Mouse (Mus musculus): ENCODE measurements around the gene Rab6b. TPM values are rescaled to one million over a fixed set of nuclear protein-coding genes. Genes with fewer than 3 reads are reported as not detected.

Rab6b gene
- 14.2 and 17.6 TPM in 2 replicates for polyA plus RNA-seq (2012; rRNA removed)

DNA sequence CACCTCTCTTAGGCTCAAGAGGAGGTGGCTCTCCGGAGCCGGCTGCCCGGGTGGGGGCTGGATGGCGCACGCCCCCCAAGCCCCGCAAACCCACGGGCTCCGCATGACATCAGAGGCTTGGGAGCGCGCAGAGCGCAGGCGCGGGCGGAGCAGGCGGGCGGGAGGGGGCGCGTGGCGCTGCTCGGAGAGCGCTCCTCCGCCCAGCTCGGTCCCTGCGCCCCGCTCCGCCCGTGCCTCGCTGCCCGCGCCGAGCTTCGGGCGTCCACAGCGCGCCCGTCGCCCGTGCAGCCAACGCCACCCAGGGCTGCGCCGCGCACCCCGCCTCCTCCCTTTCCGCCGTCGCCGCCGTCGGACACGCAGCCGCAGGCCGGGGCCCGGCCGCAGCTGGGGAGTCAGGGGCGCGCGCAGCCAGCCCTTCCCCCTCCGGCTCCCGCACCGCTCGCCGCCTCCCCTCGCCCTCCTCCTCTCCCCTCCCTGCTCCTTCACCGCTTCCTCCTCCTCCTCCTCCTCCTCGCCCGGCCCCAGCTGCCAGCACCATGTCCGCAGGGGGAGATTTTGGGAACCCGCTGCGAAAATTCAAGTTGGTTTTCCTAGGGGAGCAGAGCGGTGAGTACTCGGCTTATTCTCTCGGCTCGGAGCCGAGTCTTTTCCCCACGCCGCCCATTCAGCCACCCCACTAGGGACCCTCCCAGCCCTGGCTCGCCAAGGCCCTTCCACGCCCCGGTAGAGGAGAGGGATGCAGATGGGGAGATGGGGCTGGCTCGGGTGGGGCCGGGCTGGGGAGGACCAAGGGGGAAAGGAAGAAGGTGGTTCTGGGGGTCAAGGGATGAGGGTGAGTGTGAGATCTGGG is at the start of gene Rab6b:
Gene Rab6b, plus strand, starts transcription at position 167 of the 850 bp plus-strand sequence.

DNA sequence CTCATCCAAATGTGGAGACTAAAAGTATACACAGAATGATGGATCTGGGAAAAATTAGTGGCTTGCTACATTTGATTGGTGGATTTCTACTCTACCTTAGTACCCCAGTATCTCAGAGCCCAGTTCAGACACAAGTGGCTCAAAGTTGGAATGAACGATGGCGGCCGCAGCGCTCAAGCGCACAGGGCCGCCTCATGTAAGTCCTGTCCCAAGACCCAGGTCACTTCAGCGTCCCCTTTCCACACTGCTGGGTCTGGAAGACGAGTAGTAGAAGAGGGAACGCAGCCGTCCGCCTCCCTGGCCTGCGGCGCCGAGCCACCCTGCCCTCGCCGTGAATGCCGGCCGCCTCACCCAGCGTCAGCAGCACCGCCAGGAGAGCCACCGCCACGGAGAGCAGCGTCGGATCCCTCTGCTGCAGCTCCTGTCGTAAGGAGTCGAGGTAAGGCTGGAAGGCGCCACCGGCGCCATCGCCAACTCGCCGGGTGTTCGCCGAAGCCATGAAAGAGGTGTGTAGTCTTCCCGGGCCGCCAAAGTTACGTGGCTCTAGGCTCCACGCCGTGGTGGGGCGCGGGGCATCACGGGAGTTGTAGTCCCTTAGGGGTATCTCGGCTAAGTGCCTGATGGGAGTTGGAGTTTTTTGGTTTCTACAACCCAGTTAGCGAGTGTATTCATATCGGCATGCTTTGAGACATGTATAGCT is 90.1 kb downstream of the Rab6b start, which contains the start of gene Srprb:
Gene Srprb, minus strand, starts transcription at position 577 of the 700 bp plus-strand sequence.

GRCm38 (mm10) chr9:103230151-103230951 is 118.8 kb downstream of the Rab6b start, which contains the start of the genes Gm20425 and Trf:
Gene Gm20425, minus strand, starts transcription at chr9:103230307.
Gene Trf, minus strand, starts transcription at chr9:103230444.

Other genes starting within 250 kb of the Rab6b start
- gene Slco2a1, start 123.1 kb upstream of the Rab6b start, polyA plus RNA-seq (2012; rRNA removed), result 68.3 and 69.6 TPM in 2 replicates
- 56.3 and 76.9 TPM in 2 replicates for gene Srprb, start 90.3 kb downstream of the Rab6b start, polyA plus RNA-seq (2012; rRNA removed)
- 12.3 TPM in 1 of 2 replicates, not detected in the other for gene Gm20425, start 118.5 kb downstream of the Rab6b start, polyA plus RNA-seq (2012; rRNA removed)
- gene Trf, start 118.7 kb downstream of the Rab6b start, polyA plus RNA-seq (2012; rRNA removed), result 332 and 630 TPM in 2 replicates
- gene 1300017J02Rik, start 193.3 kb downstream of the Rab6b start, polyA plus RNA-seq (2012; rRNA removed), result 0.67 and 0.77 TPM in 2 replicates
- gene Topbp1, start 193.4 kb downstream of the Rab6b start, polyA plus RNA-seq (2012; rRNA removed), result 14.5 and 15.2 TPM in 2 replicates

Data from ovary, adult 2 months (tissue).